Mouse (Mus musculus) frontal cortex, postnatal 10 days (tissue): Measurements from ENCODE around the gene Arhgap28.

ENCODE experiments used
- DNase-seq, 2 experiments: peaks; one replicate each; pipeline ENCODE4 v3.0.0; 2022; ENCODE audit warnings: low spot score in 2 of 2, mixed read lengths in 1 of 2

Gene Arhgap28

GRCm38 (mm10) chr17:67989716-67990115 lies 14.2 kb downstream of the Arhgap28 start:
- no peak for DNase-seq

- DNase-seq, result peak in 1 of 2 experiments; percentile 10
Measured at GRCm38 (mm10) chr17:67988920-67989621, 14.8 kb downstream of the Arhgap28 start.

- no peak for DNase-seq
Measured at GRCm38 (mm10) chr17:67985532-67985931, 18.4 kb downstream of the Arhgap28 start.

GRCm38 (mm10) chr17:67980573-67980972 lies 23.3 kb downstream of the Arhgap28 start:
- no peak for DNase-seq

GRCm38 (mm10) chr17:67979248-67979647 lies 24.7 kb downstream of the Arhgap28 start:
- DNase-seq, result no peak

GRCm38 (mm10) chr17:67978786-67979185 lies 25.1 kb downstream of the Arhgap28 start:
- DNase-seq, result peak in 1 of 2 experiments; percentile 14

GRCm38 (mm10) chr17:67976465-67976864 lies 27.5 kb downstream of the Arhgap28 start:
- no peak for DNase-seq

GRCm38 (mm10) chr17:67976027-67976426 lies 27.9 kb downstream of the Arhgap28 start:
- DNase-seq, result no peak

- no peak for DNase-seq
Measured at GRCm38 (mm10) chr17:67974679-67975078, 29.2 kb downstream of the Arhgap28 start.

- no peak for DNase-seq
Measured at GRCm38 (mm10) chr17:67966853-67967540, 36.9 kb downstream of the Arhgap28 start.

- no peak for DNase-seq
Measured at GRCm38 (mm10) chr17:67962858-67963257, 41.1 kb downstream of the Arhgap28 start.

GRCm38 (mm10) chr17:67962020-67962419 lies 41.9 kb downstream of the Arhgap28 start:
- DNase-seq, result peak; percentile 22 to 27

- DNase-seq, result no peak
Measured at GRCm38 (mm10) chr17:67958909-67959308, 45.0 kb downstream of the Arhgap28 start.

GRCm38 (mm10) chr17:67957603-67958002 lies 46.3 kb downstream of the Arhgap28 start:
- no peak for DNase-seq

GRCm38 (mm10) chr17:67955876-67956690 lies 47.8 kb downstream of the Arhgap28 start:
- DNase-seq, result no peak

- no peak for DNase-seq
Measured at GRCm38 (mm10) chr17:67954961-67955360, 49.0 kb downstream of the Arhgap28 start.

GRCm38 (mm10) chr17:67950523-67951213 lies 53.3 kb downstream of the Arhgap28 start:
- DNase-seq, result no peak

- no peak for DNase-seq
Measured at GRCm38 (mm10) chr17:67948601-67949000, 55.3 kb downstream of the Arhgap28 start.

- DNase-seq, result no peak
Measured at GRCm38 (mm10) chr17:67945453-67945852, 58.5 kb downstream of the Arhgap28 start.

GRCm38 (mm10) chr17:67944256-67944655 lies 59.7 kb downstream of the Arhgap28 start:
- DNase-seq, result no peak

GRCm38 (mm10) chr17:67941026-67941425 lies 62.9 kb downstream of the Arhgap28 start:
- no peak for DNase-seq

GRCm38 (mm10) chr17:67937050-67937449 lies 66.9 kb downstream of the Arhgap28 start:
- no peak for DNase-seq
